Mouse (Mus musculus): ENCODE results near the gene Gm47995.
"Not testable (repeated sequence)": the region's sequence is repeated elsewhere in the genome, so short reads cannot be mapped to it uniquely, and the experiment has no call there.

Gm47995 gene

DNA sequence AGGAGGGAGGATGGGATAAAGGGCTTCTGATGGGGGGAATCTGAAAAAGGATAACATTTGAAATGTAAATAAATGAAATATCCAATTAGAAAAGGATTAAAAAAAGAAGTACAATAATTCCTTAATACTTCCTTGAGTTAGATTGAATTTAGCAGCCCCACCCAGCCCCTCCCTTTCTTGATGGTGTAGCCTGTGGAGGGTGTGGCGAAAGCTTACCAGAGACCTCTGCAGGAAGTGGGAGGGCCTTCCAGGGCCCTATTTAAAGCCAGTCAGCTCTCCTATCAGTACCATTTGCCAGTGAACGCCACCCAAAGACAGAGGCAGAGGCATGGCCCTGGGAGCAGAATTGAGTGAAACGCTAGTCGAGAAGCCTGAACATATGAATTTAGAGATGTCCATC, at the start of gene Gm47995:
Gene Gm47995 (plus strand): TSS at position 329 of the 400 bp plus-strand sequence.
- not testable (repeated sequence) for DNase-seq

DNA sequence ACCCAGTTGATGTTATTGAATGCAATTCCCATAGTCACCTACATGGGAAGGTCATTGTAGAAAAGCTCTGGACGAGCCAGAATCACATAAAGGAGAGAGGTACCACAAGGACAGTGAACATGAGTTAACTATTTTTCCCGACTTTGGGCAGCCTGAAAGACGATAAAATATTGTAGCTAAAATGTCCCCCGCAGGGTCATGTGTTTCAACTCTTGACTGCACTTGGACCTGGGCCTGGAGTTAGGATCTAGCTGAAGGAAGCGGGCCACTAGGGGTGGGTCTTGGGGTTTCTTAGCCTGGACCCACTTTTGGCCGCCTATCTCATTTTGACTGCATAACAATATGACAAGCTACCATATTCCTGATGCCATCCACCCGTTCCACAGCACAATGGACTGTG, 48.0 kb upstream of the Gm47995 start:
- no peak for DNase-seq

DNA sequence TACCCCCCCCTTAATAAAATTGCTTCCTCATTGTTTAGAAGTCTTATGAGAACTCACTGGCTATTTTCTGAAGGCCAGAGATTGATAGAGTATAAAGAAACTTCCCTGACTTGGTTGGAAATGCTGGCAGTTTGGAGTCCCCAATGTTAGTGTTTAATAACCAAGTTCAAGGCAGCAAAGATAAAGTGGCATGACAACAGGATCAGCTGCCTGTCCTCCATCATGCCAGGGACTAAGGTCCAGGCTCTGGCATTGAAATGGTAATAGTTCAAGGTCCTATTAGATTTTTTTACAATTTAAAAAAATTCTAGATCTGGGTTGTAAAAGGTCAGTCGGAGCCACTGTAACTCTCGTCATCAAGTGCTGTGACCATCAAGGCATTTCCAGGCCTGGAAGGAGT, 47.2 kb upstream of the Gm47995 start:
- DNase-seq: no peak

DNA sequence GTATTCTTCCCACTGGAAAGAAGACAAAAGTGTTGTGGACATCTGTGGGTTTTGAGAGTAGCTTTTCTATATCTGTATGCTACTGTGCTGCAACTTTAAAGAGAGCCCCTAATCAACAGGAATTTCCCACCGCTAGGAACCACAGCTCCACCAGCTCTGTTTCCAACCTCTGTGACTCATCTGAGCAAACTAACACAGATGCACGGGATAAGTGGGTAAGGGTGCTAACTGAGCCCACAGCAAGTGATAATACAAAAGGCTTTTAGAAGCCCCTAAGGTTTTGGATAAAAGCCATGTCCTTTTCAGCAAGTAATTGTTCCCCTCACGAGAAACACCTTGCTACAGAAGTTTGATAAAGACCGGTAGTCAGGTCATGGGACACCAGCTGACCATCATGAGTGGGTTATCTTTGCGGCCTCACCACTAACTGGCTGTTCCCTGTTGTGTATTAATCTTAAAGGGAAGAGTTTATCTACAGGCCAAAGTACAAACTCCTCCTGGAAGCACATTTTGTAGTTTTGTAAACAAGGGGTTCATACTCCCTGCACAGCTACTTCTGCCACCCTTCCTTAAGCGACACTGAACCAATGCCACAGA, 45.1 kb upstream of the Gm47995 start:
- DNase-seq: no peak

- not testable (repeated sequence) for DNase-seq
Measured at GRCm38 (mm10) chr1:151154131-151154530, 44.1 kb upstream of the Gm47995 start.

GRCm38 (mm10) chr1:151156129-151156528, 42.1 kb upstream of the Gm47995 start:
- no peak for DNase-seq

- DNase-seq: no peak
Measured at GRCm38 (mm10) chr1:151156777-151157632, 41.2 kb upstream of the Gm47995 start.

- no peak for DNase-seq
Measured at GRCm38 (mm10) chr1:151157963-151158856, 40.0 kb upstream of the Gm47995 start.

GRCm38 (mm10) chr1:151158857-151159510, 39.3 kb upstream of the Gm47995 start:
- no peak for DNase-seq

- no peak for DNase-seq
Measured at GRCm38 (mm10) chr1:151166031-151166430, 32.2 kb upstream of the Gm47995 start.

GRCm38 (mm10) chr1:151167297-151168047, 30.8 kb upstream of the Gm47995 start:
- DNase-seq: peak; percentile 28

GRCm38 (mm10) chr1:151168637-151169036, 29.6 kb upstream of the Gm47995 start:
- DNase-seq: no peak

GRCm38 (mm10) chr1:151171572-151172461, 26.4 kb upstream of the Gm47995 start:
- no peak for DNase-seq

DNA sequence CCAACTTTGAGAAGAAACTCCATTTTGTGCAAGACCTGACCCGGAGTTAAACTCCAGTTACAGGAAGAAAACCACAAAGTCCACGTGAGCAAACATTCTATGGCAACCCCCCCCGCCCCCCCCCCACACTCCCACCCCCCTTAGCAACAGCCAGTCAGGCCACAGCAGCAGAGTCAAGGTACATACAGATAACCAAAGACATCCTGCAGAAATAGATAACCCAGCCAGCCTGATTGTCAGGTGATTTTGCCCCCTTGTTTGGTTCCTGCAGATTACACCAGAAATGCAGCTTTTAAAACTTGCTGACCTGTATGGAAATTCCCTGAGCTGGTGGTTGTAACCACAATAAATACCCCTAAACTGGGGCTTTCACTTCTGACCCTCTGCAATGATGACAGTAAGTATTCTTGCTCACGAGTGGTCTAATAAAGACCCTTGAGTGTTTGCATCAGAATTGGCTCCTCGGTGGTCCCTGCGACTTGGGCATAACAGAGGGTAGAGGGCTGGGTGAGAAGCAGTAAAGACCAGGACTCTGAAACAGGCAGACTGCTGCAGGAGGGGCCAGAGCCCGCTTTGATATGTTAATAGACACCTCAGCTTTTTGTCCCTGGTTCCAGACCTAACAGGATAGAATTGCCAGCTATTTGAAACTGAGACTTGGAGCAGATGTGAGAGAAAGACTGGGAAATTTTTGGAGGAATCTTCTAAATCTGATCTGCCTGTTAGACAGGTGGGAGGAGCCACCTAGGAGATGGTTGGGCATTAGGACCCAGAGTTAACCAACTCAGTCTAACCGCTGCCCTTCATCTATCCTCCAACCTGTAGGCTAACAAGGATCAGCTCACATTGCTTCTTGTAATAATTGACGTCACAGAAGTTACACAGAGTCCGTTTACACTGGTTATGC, 21.0 kb upstream of the Gm47995 start:
- peak; percentile 23 for DNase-seq

DNA sequence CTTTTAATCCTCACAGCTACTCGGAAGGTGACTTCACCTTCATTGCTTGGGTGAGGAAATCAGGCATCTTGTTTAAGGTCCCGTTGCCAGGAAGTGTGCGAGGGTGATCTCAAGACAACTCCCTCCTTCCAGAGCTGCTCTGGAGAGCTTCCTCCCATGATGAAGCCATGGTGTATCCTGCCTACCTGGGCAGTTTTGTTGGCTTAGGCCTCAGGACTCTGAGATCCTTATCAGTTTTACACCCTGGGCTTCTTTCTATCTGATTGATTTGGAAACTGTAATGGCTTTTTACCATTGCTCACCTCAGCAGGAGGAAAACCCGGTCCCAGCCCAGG, 20.3 kb upstream of the Gm47995 start:
- DNase-seq: peak; percentile 20

GRCm38 (mm10) chr1:151178505-151179083, 19.7 kb upstream of the Gm47995 start:
- DNase-seq: no peak

GRCm38 (mm10) chr1:151180167-151180566, 18.1 kb upstream of the Gm47995 start:
- no peak for DNase-seq

DNA sequence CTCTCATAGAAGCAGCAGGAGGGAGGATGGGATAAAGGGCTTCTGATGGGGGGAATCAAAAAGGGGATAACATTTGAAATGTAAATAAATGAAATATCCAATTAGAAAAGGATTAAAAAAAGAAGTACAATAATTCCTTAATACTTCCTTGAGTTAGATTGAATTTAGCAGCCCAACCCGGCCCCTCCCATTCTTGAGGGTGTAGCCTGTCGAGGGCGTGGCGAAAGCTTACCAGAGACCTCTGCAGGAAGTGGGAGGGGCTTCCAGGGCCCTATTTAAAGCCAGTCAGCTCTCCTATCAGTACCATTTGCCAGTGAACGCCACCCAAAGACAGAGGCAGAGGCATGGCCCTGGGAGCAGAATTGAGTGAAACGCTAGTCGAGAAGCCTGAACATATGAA, 16.0 kb upstream of the Gm47995 start, which contains the start of gene Gm47985:
Gene Gm47985 (plus strand): TSS at position 272 of the 400 bp plus-strand sequence.
- not testable (repeated sequence) for DNase-seq

GRCm38 (mm10) chr1:151186186-151186585, 12.1 kb upstream of the Gm47995 start:
- not testable (repeated sequence) for DNase-seq
